Mouse (Mus musculus) neutrophil, adult 65 days (primary cell): ENCODE data around the gene Tmem109. TPM values are rescaled to one million over a fixed set of nuclear protein-coding genes. Genes with fewer than 3 reads are reported as not detected.

ENCODE experiments used
- total RNA-seq: library from RNA; stranded (reverse); gene quantifications from 2 replicates; pipeline ENCODE4 v1.2.4, GENCODE M21; 2023

Gene Tmem109
- 19.3 and 21.2 TPM in 2 replicates for total RNA-seq

DNA sequence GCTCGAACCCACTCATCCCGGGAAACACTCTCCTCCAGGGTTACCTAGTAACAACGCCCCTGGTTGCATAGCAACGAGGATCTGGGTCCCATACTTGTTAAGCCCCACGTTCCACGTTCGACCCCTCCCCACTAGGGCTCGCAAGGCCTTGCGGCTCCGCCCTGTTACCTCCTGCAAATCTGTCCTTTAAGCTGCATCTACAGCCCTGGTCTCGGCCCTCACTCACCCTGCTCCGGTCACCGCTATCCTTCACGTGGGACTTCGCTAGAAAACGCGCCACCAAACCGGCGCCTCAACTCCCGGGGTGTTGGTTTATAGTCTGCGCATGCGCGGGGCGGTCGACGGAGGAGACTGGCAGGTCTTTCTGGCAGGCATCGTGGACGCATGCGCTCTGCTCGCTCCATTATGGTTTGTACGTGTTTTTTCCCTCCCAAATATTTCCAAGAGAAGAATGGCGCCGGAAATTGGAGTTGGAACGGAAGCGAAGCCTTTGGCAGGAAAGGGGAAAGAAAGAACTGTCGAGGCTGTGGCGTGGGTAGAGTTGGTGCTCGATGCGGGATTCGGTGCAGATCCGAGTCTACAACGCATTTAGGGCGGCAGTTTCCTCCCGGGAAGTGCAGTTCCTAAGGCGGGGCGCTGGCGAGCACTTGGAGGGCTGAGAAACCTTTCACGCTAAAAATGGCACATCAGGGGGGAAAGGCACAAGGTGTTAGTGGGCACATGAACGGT is at the start of gene Tmem109:
Tmem109 (minus strand) TSS at position 576 of the 729 bp plus-strand sequence.

DNA sequence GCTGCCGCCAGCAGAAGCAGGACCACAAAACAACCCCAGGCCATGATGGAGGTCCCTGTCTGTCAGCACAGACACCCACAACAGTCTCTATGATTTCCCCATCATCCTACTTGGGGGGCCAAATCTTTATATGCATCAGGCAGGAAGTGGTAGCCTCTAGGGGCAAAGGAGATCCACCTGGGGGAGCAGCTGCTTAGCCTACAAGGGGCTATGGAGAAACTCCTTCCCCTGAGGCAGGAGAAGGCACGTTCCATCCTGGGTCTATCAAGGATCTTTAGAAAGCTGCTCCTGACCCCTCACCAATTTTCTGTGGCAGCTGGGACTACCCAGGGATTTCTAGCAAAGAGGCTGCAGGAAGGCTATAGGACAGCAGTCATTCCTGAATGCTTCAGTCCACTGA is 38.7 kb upstream of the Tmem109 start, which contains the start of gene Zp1:
Zp1 (minus strand) TSS at position 101 of the 400 bp plus-strand sequence.

DNA sequence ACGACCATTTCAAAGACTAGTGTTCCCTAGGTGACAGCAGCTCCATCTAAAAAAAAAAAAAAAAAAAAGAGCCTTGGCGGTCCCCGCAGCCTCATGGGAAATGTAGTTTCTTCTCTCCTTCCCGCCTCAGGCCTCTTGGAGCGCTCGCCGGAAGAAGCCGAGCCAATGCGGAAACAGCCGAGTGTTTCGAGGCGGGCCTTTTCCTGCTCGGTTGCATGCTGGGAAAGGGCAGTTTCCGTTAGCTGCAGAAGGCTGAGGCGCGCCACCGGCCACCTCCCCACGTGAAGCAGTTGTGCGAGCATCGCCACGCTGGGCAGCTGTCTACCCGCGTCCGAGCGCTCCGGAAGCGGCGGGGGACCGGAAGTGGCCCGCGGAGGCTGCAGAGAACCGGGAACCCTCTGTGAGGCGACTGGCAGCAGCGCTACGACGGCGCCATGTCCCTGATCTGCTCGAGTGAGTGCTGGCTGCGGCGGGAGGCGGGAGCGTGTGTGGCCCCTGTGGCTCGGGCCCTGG is 13.3 kb upstream of the Tmem109 start, which contains the start of gene Prpf19:
Prpf19 (plus strand) TSS at position 216 of the 513 bp plus-strand sequence.

DNA sequence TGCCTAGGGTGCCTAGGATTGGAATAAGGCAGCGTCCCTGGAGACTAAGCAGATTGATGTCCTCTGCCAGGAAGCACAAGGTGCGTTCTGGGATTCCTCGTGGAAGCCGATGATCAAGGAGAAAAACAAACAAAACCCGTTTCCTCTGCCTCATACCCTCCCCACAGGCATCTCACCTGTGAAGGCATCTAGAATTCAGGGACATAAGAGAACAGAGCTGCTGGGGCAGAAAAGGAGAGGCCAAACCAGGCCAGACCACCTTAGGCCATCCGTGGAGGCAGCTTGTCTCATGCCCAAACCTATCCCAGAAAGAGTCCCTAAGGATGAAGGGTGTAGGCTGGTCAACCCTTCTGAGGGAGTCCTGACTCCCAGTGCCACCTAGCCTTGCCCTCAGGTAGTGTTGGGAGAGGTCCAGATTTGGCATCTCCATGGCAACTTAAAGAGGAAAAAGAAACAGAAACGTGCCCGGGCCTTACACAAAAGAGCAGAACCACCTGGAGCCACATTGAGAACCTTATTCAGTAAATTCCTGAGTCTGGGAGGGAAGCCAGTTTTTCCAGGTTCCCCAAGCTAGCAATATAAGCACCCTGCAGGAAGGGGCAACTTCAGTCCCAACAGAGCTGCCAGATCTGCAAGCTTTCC is 11.8 kb downstream of the Tmem109 start, which contains the start of gene Tmem132a:
Tmem132a (minus strand) TSS at position 55 of the 642 bp plus-strand sequence.

DNA sequence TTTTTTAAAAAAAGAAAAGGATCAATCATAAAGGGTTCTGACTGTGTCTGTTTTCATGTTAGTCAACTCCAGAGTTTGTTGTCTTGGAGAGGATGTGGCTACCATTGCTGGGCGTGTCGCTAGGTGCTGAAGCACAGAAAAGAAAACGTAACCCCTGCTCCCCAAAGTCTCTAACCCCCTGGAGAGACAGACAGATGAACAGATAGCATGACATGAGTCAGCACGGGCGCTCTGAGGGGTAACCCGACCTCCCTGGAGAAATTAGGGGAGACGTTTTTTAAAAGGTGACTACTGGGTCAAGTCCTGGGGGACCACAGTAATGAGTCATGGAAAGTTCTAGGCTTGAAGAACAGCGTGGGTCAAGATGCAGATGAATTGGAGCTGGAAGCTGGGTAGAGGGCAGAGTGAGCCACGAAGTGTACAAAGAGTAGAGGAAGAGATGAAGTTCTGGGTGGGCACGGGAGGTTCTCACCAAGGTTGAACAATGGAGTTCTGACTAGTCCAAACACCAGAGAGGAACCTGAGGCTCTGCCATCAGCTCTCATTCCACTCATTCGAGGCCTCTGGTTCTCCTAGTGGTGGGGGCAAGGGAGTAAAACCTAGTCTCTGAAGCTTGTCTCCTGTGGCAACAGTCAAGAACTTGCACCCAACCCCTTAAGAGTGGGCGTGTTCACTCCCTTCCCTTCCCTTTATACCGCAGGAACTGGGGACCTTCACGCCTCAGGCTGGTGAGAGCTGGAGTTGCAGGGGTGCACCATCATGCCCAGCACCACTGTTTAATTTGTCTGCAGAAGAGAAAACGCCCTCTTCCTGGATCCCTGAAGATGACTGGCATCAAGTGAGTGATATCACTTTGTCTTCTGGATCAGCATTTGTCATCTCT is 42.5 kb downstream of the Tmem109 start, which contains the start of gene Slc15a3:
Slc15a3 (plus strand) TSS at position 718 of the 883 bp plus-strand sequence.

DNA sequence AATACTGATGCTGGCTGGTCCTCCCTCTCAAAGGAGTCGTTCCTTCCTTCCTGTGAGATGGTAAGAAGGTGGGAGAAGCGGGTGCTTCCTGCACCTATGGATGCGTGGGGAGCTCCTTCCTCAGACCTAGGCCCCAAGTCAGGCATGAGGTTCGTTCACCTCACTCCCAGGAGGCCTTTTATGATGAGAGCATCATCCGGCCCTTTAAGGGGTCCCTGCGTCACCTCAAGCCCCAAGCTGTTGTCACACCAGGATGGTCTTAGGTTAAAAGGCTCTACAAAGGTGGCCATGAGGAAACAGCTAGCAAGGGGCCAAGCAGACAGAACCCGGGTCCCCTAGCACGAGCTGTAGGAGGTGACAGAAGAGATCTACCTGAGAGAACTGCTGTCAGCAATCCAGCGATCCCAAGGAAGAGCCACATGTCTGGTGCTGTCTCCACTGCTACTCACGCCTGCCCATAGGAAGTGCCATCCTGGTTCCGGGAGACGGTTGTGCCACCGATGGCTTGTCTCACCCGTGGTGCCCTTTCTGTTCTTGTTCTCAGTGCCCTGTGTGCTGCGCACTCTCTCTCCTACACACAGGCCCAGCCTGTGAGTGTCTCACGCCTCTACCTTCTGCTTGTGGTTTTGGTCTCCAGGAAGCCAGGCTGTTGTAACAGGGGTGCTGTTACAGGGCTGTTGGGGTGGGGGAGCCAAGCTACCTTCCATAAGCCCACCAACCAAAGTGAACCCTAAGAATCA is 52.2 kb downstream of the Tmem109 start, which contains the start of gene Cd6:
Cd6 (minus strand) TSS at position 623 of the 740 bp plus-strand sequence.

Other genes with a start within 250 kb of the Tmem109 start
- 0.25 and 1.0 TPM in 2 replicates for gene Vwce, start 247.8 kb downstream of the Tmem109 start, total RNA-seq
- gene Pga5, start 203.9 kb downstream of the Tmem109 start, total RNA-seq = not detected in 2 replicates
- 52.3 and 63.6 TPM in 2 replicates for gene Vps37c, start 193.3 kb downstream of the Tmem109 start, total RNA-seq
- 0.84 and 1.2 TPM in 2 replicates for gene Cd5, start 143.0 kb downstream of the Tmem109 start, total RNA-seq
- gene Cd6, start 51.9 kb downstream of the Tmem109 start, total RNA-seq = 1.7 and 2.6 TPM in 2 replicates
- 218 and 238 TPM in 2 replicates for gene Slc15a3, start 42.3 kb downstream of the Tmem109 start, total RNA-seq
- gene Tmem132a, start 12.1 kb downstream of the Tmem109 start, total RNA-seq = 0.29 and 0.54 TPM in 2 replicates
- gene Prpf19, start 13.2 kb upstream of the Tmem109 start, total RNA-seq = 51.2 and 52.9 TPM in 2 replicates
- gene Zp1, start 38.6 kb upstream of the Tmem109 start, total RNA-seq = not detected in 2 replicates
- not detected in 2 replicates for gene Ptgdr2, start 55.2 kb upstream of the Tmem109 start, total RNA-seq
- 14.6 and 18.1 TPM in 2 replicates for gene Ccdc86, start 67.3 kb upstream of the Tmem109 start, total RNA-seq
- not detected in 2 replicates for gene Ms4a10, start 92.7 kb upstream of the Tmem109 start, total RNA-seq
- not detected in 2 replicates for gene Ms4a15, start 111.2 kb upstream of the Tmem109 start, total RNA-seq
- gene Ms4a18, start 136.0 kb upstream of the Tmem109 start, total RNA-seq = not detected in 2 replicates
- gene Ms4a8a, start 199.1 kb upstream of the Tmem109 start, total RNA-seq = 20.2 and 28.3 TPM in 2 replicates
- gene 1700017D01Rik, start 248.9 kb upstream of the Tmem109 start, total RNA-seq = not detected in 2 replicates